Mouse (Mus musculus) heart, embryonic 14.5 days (tissue): ENCODE data around the gene Ugdh. TPM values are rescaled to one million over a fixed set of nuclear protein-coding genes. Genes with fewer than 3 reads are reported as not detected.

Experiments
- ATAC-seq: fragments of 200-750 bp; cut with Nextera tagmentation; 2 replicates; pipeline ENCODE4 v1.8.0; 2017; ENCODE audit warnings: low read depth, moderate TSS enrichment; ENCODE audit not compliant: insufficient number of reproducible peaks, insufficient read depth, low FRiP score
- H3K27ac ChIP-seq, 2 experiments: fragments of 200-500 bp in 1 of 2; fragments of 300-500 bp in 1 of 2; sonication (generic) in 1 of 2; replicated peaks in 1 of 2; 2 replicates each; pipeline ENCODE4 v1.5.1; 2012 to 2014; ENCODE audit warnings: low read depth in 2 of 2, low read length in 2 of 2, control low read depth in 1 of 2, mild to moderate bottlenecking in 1 of 2, mixed read lengths in 1 of 2; ENCODE audit not compliant: control insufficient read depth in 1 of 2, insufficient read depth in 1 of 2
- H3K27me3 ChIP-seq: fragments of 300-500 bp; sonication (generic); 2 replicates; pipeline ENCODE4 v1.6.1; 2014; ENCODE audit warnings: mild to moderate bottlenecking, low read length, control low read depth; ENCODE audit not compliant: control insufficient read depth, insufficient read depth
- H3K36me3 ChIP-seq: fragments of 300-500 bp; sonication (generic); 2 replicates; pipeline ENCODE4 v1.6.1; 2014; ENCODE audit warnings: mild to moderate bottlenecking, control low read depth, low read length, mixed read lengths; ENCODE audit not compliant: control insufficient read depth, insufficient read depth
- H3K4me1 ChIP-seq, 2 experiments: fragments of 200-500 bp in 1 of 2; fragments of 300-500 bp in 1 of 2; sonication (generic) in 1 of 2; 2 replicates each; pipeline ENCODE4 v1.6.1; 2012 to 2014; ENCODE audit warnings: low read length in 2 of 2, control low read depth in 1 of 2, mixed read lengths in 1 of 2; ENCODE audit not compliant: control insufficient read depth in 2 of 2, insufficient read depth in 2 of 2
- H3K4me2 ChIP-seq: fragments of 300-500 bp; sonication (generic); 2 replicates; pipeline ENCODE4 v1.6.1; 2014; ENCODE audit warnings: mild to moderate bottlenecking, low read length
- H3K4me3 ChIP-seq, 2 experiments: fragments of 200-500 bp in 1 of 2; fragments of 300-500 bp in 1 of 2; sonication (generic) in 1 of 2; 2 replicates each; pipeline ENCODE4 v1.5.1; 2012 to 2014; ENCODE audit warnings: low read length in 2 of 2, mild to moderate bottlenecking in 2 of 2, control low read depth in 1 of 2, low read depth in 1 of 2, moderate library complexity in 1 of 2; ENCODE audit not compliant: control insufficient read depth in 1 of 2, insufficient read depth in 1 of 2
- H3K9ac ChIP-seq: fragments of 300-500 bp; sonication (generic); 2 replicates; pipeline ENCODE4 v1.6.1; 2014; ENCODE audit warnings: mild to moderate bottlenecking, low read length
- H3K9me3 ChIP-seq: fragments of 300-500 bp; sonication (generic); 2 replicates; pipeline ENCODE4 v1.6.1; 2016; ENCODE audit warnings: low read length, control low read depth; ENCODE audit not compliant: control insufficient read depth
- WGBS: fragments of 180-500 bp; shearing (Covaris S2); extraction: QIAGEN DNeasy Blood & Tissue Kit; methylation state at CpG from one replicate; pipeline ENCODE4 v1.1.7; 2014; 5-methylcytosine and 5-hydroxymethylcytosine counted together
- polyA plus RNA-seq: library from polyadenylated mRNA; unstranded; fragments of >200 nt; fragmentation: Nextera tagmentation; extraction: Ambion mirVana; gene quantifications from 2 replicates; pipeline ENCODE4 v1.2.1, GENCODE M21; 2014

Gene Ugdh
- polyA plus RNA-seq, 1 experiment from 2014 or later, result 59.8 TPM

DNA sequence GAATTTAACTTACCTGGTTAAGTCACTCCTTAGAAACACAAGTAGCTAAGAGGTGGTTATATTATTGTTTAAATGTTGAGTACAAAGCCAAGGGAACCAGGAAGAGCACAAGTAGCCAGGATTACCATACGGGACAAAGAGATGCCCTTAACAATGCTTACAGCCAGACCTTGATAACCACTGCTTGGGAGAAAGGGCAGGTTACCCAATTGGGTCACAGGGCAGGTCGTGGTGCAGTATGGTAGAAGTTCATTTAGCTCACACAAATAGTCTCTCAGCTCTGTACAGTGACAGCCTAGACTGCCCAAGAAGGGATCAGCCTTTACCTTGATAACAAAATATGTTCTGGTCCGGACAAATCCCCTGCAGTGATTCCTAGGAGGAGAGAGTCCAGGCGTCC is 13.2 kb upstream of the Ugdh start:
- Histone ChIP-seq H3K4me3 (no peak overlapping the region), H3K4me1 (peaks cover 3 to 8% of the 10 kb centered on the region in 2 experiments; a peak in 1 of 4 replicates), H3K9me3 (no peaks in the 10 kb centered on the region), H3K27me3 (no peaks in the 10 kb centered on the region), H3K9ac (no peak overlapping the region), H3K4me2 (no peak overlapping the region), H3K27ac (no peak overlapping the region), H3K36me3 (peaks cover 57% of the 10 kb centered on the region)
- ATAC-seq, result no peak
- 75% methylated on average over 4 of the region's 4 CpGs for WGBS

DNA sequence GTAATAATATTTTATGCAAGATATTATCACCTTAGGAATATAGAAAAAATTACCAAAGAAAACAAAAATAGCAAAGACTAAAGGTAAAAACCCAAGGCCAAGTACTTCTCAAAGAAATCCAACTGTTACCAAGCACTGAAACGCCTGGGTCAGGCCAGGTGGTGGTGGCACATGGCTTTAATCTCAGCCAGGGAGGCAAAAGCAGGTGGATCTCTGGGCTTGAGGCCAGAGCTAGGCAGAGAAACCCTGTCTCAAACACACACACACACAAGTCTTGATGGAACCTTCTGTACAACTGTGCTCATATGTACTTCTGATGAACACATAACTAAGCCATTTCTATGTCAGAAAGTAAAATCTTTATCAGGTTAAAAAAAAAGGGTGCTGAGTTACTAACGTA is 12.1 kb upstream of the Ugdh start:
- peaks cover 5 to 12% of the 10 kb centered on the region in 2 experiments; a peak in 3 of 4 replicates for H3K4me1 ChIP-seq
- no peak overlapping the region for H3K4me3 ChIP-seq
- 78% methylated on average over 2 of the region's 2 CpGs for WGBS
- H3K27me3 ChIP-seq, result no peaks in the 10 kb centered on the region
- no peak overlapping the region for H3K9ac ChIP-seq
- no peak for ATAC-seq
- no peak overlapping the region for H3K4me2 ChIP-seq
- no peaks in the 10 kb centered on the region for H3K9me3 ChIP-seq
- no peak overlapping the region for H3K27ac ChIP-seq
- peaks cover 51% of the 10 kb centered on the region for H3K36me3 ChIP-seq

DNA sequence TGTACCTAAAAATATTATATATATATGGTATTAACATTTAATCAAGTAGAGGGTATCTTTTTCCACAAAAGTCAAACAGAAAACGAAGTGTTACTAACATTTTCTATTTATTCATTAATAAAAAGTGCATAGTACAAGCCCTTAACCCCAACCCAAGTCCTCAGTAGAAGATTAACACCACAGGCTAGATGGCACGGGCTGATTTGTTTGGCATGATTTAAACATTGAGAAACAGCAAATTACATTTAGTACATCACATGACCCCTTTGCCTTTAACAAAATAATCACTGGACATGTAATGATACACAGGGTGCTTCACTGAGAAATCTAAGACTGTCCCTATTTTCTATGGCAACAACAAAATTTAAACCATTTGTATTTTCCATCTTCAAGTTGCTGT is 11.0 kb upstream of the Ugdh start:
- Histone ChIP-seq H3K4me2 (no peak overlapping the region), H3K4me1 (peaks cover 5 to 12% of the 10 kb centered on the region in 2 experiments; a peak in 3 of 4 replicates), H3K27ac (no peak overlapping the region), H3K9ac (no peak overlapping the region), H3K9me3 (no peaks in the 10 kb centered on the region), H3K27me3 (no peaks in the 10 kb centered on the region), H3K36me3 (peaks cover 40% of the 10 kb centered on the region), H3K4me3 (no peak overlapping the region)
- ATAC-seq, result no peak
- WGBS, result 87% methylated on average over 2 of the region's 2 CpGs

DNA sequence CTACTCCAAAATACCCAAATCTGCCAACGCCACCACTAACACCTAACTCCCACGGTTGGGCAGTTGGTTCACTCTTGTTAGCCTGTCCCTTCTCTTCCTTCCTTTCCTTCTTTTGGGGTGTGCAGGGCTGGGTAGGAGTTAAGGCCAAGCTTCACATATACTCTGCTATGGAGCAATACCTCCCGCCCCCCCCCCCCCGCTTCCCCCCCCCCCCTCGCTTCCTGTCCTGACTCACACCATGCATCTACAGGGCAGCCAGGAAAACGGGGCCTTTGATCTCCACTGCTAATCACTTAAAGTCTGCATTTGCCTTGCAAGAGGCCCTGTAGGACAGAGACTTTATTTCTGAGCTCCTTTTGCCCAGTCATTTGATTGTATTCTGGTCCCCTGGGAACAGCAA is 9.2 kb upstream of the Ugdh start:
- peak overlapping the region in 1 of 2 experiments; percentile 41; a peak in 2 of 4 replicates for H3K27ac ChIP-seq
- H3K4me1 ChIP-seq, result peaks cover 5 to 12% of the 10 kb centered on the region in 2 experiments; a peak in 3 of 4 replicates
- no peak overlapping the region for H3K9ac ChIP-seq
- peaks cover 24% of the 10 kb centered on the region for H3K36me3 ChIP-seq
- H3K4me2 ChIP-seq, result no peak overlapping the region
- H3K4me3 ChIP-seq, result no peak overlapping the region
- no peaks in the 10 kb centered on the region for H3K9me3 ChIP-seq
- H3K27me3 ChIP-seq, result no peaks in the 10 kb centered on the region
- no peak; the same call in 1 of the 2 replicates for ATAC-seq
- WGBS, result 23% methylated on average over 4 of the region's 6 CpGs

DNA sequence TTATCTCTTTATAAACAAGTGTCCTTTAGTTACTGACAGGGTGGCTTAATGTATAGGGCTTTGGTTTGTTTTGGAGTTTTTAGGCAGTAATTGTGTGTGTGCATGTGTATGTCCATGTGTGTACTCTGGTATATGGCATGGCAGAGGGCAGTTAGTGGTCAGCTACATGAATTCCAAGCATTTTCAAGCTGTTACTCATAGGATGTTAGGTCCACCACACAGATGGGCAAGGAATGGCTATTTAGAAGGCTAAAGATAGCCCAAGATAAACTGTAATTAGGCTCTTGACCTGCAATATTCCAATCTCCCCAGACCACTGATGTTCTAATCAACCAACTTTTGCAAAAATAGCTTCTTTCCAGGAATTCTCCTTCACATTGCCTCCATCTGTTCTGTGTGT is 2.3 kb upstream of the Ugdh start:
- Histone ChIP-seq H3K4me1 (peaks cover 3 to 18% of the 10 kb centered on the region in 2 experiments; a peak in 3 of 4 replicates), H3K9ac (no peak overlapping the region), H3K9me3 (no peaks in the 10 kb centered on the region), H3K4me3 (no peak overlapping the region), H3K4me2 (no peak overlapping the region), H3K36me3 (no peaks in the 10 kb centered on the region), H3K27ac (no peak overlapping the region), H3K27me3 (no peaks in the 10 kb centered on the region)
- no peak for ATAC-seq

DNA sequence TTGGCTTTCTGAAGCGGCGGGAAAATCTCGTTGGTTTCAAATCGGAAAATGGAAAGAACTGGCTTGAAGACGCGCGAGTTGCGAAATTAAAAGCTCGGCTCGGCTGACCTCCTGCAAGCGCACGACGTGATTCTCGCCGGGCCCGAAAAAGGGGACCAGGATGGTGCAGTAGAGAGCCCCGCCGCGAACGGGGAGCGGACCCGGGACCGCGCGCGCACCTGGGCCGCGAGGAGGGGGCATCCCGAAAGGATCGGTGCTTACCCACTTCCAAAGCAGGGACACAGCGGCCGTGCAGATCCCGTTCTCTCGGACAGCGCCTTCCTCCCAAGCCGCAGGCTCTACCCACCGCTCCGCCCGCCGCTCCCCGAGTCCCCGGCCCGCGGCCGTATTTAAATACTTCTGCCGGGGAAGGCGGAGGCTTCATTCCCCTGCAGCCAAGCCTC is 365 bp downstream of the Ugdh start:
- no peaks in the 10 kb centered on the region for H3K9me3 ChIP-seq
- H3K27ac ChIP-seq, result peak overlapping the region; percentile 61 to 68
- H3K4me2 ChIP-seq, result peak overlapping the region; percentile 83
- H3K36me3 ChIP-seq, result 0 out of 2 replicates have a peak, but pooled peaks cover 4% of the 10 kb centered on the region
- peak overlapping the region; percentile 75 for H3K9ac ChIP-seq
- peaks cover 3 to 22% of the 10 kb centered on the region in 2 experiments; a peak in 3 of 4 replicates for H3K4me1 ChIP-seq
- no peaks in the 10 kb centered on the region for H3K27me3 ChIP-seq
- under 1% methylated on average over 47 of the region's 47 CpGs for WGBS
- peak overlapping the region; percentile 59 to 92 for H3K4me3 ChIP-seq
- no peak for ATAC-seq

DNA sequence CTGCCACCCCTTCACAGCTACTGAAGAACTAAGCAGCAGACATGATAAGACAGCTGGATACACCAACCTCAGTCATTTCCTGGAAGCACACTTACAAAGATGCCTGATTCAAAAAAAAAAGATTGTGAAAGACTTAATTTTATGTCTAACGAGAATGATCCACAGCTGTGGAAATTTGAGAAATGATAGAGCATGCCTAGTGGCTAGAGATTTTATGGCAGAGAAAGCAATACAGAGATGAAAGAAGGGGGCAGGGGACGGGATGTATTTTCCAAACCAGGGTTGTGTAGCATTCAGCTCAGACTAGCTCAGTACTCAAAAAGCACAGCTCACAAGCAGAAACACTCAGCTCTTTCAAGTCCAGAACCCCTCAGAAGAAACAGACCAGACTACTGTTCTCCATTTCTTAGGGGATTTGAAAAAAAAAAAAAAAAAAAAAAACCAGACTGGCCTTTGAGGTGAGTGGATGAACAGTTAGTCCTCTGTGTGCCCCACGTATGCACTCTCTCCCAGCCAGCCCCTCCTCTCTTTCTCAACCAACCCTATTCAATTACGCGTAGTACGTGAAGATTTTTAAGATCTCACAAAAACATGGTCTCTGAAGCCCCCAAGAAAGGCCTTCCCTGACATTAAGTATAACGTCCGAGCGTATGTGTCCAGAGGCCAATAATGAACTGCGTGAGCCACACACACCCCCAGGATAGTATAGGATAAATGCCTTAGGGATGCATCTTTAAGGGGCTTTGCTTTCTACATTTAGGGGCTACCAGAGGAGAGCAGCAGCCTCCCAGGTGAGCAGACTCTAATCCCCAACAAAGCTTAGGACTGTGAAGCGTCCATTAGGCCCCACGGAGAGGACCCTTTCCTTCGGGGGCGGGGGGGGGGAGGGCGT is 1.0 kb downstream of the Ugdh start:
- no peak for ATAC-seq
- Histone ChIP-seq H3K9me3 (no peaks in the 10 kb centered on the region), H3K4me3 (peak overlapping the region; percentile 59 to 92), H3K27me3 (no peaks in the 10 kb centered on the region), H3K9ac (peak overlapping the region; percentile 75), H3K27ac (peak overlapping the region; percentile 61 to 68), H3K4me2 (peak overlapping the region; percentile 83), H3K4me1 (peaks cover 3 to 22% of the 10 kb centered on the region in 2 experiments; a peak in 3 of 4 replicates), H3K36me3 (0 out of 2 replicates have a peak, but pooled peaks cover 4% of the 10 kb centered on the region)
- WGBS, result 4% methylated on average over 15 of the region's 15 CpGs
